Mouse (Mus musculus): Measurements from ENCODE around the gene C130032M10Rik. TPM values are rescaled to one million over a fixed set of nuclear protein-coding genes. Genes with fewer than 3 reads are reported as not detected.

The C130032M10Rik gene
- polyA plus RNA-seq (2014; fragmentation: Nextera tagmentation; extraction: Ambion mirVana), result not detected in 2 replicates

DNA sequence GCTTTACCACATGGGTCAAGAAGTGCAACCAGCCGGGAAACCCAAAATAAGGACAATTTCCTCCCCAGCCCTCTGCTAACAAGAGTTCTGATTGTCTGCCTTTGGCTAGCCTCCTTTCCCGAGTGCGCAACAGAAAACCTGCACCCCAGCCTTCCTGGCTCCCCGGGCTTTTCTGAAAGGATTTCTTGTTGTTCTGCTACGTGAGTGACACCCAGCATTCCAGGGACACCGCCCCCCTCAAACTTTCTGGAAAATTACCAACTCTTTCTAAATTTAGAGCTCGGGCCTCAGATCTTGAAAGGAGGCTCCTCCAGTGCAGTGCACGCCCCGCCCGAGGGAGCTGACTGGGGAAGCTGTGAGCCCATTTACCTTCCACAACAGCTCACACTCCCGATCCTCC, at the start of gene C130032M10Rik:
TSS of gene C130032M10Rik (plus strand) at position 334 of the 400 bp plus-strand sequence.
- Histone ChIP-seq H3K4me3 (replicated peaks; ENCODE audit: low read length) (no peak within 1 kb of the TSS), H3K4me2 (replicated peaks) (no peak within 1 kb of the TSS), H3K36me3 (replicated peaks; ENCODE audit: control insufficient read depth, insufficient read depth) (peaks cover 17% of the 10 kb centered on the region), H3K9ac (no peak within 1 kb of the TSS), H3K9me3 (ENCODE audit: control insufficient read depth, low read length) (peaks cover 32% of the 10 kb centered on the region), H3K27ac (no peak within 1 kb of the TSS), H3K27me3 (ENCODE audit: control insufficient read depth, insufficient read depth, low read length) (no peaks in the 10 kb centered on the region), H3K4me1 (replicated peaks; ENCODE audit: control insufficient read depth, insufficient read depth, low read length) (no peaks in the 10 kb centered on the region)
- no peak for ATAC-seq (ENCODE audit: low FRiP score)
- WGBS, result 83% methylated on average over 11 of the region's 11 CpGs
- no peak for DNase-seq (ENCODE audit: low spot score)

DNA sequence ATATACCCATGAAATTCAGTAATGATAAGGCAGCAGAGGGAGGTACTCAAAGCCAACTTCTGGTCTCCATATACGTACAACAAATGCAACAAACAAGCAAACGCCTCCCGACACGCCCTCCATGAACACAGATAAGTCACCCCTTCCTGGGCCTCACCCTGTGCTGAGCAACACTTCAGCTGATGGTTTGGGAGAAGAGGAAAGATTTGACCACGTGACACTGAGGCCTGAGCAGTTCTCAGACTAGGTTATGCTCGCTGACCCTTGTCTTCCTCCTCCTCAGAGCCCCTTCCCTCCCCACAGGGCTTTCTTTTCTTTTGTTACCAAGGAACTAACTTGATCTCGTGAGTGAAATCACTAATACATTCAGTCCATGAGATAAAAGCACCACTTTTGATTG, 48.6 kb upstream of the C130032M10Rik start:
- Histone ChIP-seq H3K27me3 (ENCODE audit: control insufficient read depth, insufficient read depth, low read length) (no peaks in the 10 kb centered on the region), H3K9me3 (ENCODE audit: control insufficient read depth, low read length) (no peaks in the 10 kb centered on the region), H3K9ac (no peak overlapping the region), H3K4me1 (replicated peaks; ENCODE audit: control insufficient read depth, insufficient read depth, low read length) (no peaks in the 10 kb centered on the region), H3K4me3 (replicated peaks; ENCODE audit: low read length) (no peak overlapping the region), H3K4me2 (replicated peaks) (no peak overlapping the region), H3K36me3 (replicated peaks; ENCODE audit: control insufficient read depth, insufficient read depth) (peaks cover 16% of the 10 kb centered on the region; the same call in 1 of the 2 replicates), H3K27ac (no peak overlapping the region)
- ATAC-seq (ENCODE audit: low FRiP score) (no peak), DNase-seq (ENCODE audit: low spot score) (no peak)
- WGBS, result 54% methylated on average over 7 of the region's 7 CpGs

- DNase-seq (ENCODE audit: low spot score), result no peak
- peaks cover 16% of the 10 kb centered on the region; the same call in 1 of the 2 replicates for H3K36me3 ChIP-seq (replicated peaks; ENCODE audit: control insufficient read depth, insufficient read depth)
- H3K9ac ChIP-seq, result no peak overlapping the region
- ATAC-seq (ENCODE audit: low FRiP score), result no peak
- H3K4me2 ChIP-seq (replicated peaks), result no peak overlapping the region
- no peaks in the 10 kb centered on the region for H3K9me3 ChIP-seq (ENCODE audit: control insufficient read depth, low read length)
- no peaks in the 10 kb centered on the region for H3K4me1 ChIP-seq (replicated peaks; ENCODE audit: control insufficient read depth, insufficient read depth, low read length)
- no peaks in the 10 kb centered on the region for H3K27me3 ChIP-seq (ENCODE audit: control insufficient read depth, insufficient read depth, low read length)
- no peak overlapping the region for H3K4me3 ChIP-seq (replicated peaks; ENCODE audit: low read length)
- no peak overlapping the region for H3K27ac ChIP-seq
- WGBS, result 88% methylated on average over 5 of the region's 5 CpGs
Observed at GRCm38 (mm10) chr9:114468217-114468616, 47.3 kb upstream of the C130032M10Rik start.

- H3K9me3 ChIP-seq (ENCODE audit: control insufficient read depth, low read length), result no peaks in the 10 kb centered on the region
- H3K4me3 ChIP-seq (replicated peaks; ENCODE audit: low read length), result no peak overlapping the region
- no peak for ATAC-seq (ENCODE audit: low FRiP score)
- peaks cover 16% of the 10 kb centered on the region; the same call in 1 of the 2 replicates for H3K36me3 ChIP-seq (replicated peaks; ENCODE audit: control insufficient read depth, insufficient read depth)
- WGBS, result 94% methylated on average over 4 of the region's 4 CpGs
- no peak overlapping the region for H3K4me2 ChIP-seq (replicated peaks)
- no peak overlapping the region for H3K27ac ChIP-seq
- no peak overlapping the region for H3K9ac ChIP-seq
- no peak for DNase-seq (ENCODE audit: low spot score)
- no peaks in the 10 kb centered on the region for H3K27me3 ChIP-seq (ENCODE audit: control insufficient read depth, insufficient read depth, low read length)
- no peaks in the 10 kb centered on the region for H3K4me1 ChIP-seq (replicated peaks; ENCODE audit: control insufficient read depth, insufficient read depth, low read length)
Observed at GRCm38 (mm10) chr9:114468701-114469100, 46.8 kb upstream of the C130032M10Rik start.

DNA sequence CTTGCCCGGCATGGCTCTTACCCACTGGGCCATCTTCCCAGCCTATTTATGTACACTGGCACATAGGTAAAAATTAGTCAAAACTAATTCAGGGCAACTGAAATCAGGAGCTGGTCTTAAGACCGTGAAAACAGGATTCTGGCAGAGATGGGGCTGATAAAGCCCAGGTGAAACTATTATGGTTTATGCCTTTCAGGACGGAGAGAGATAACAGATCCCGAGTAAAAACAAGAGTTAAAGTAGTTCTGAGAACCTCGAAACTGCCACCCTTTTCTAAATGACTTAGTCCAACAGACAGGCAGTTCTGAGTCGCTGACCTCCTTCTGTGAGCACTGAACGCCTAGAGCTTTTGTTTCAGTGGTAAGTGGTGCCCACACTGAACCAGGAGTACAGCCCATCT, 43.6 kb upstream of the C130032M10Rik start:
- Histone ChIP-seq H3K4me2 (replicated peaks) (no peak overlapping the region), H3K9ac (no peak overlapping the region), H3K36me3 (replicated peaks; ENCODE audit: control insufficient read depth, insufficient read depth) (0 out of 2 replicates have a peak, but pooled peaks cover 4% of the 10 kb centered on the region), H3K4me1 (replicated peaks; ENCODE audit: control insufficient read depth, insufficient read depth, low read length) (no peaks in the 10 kb centered on the region), H3K27ac (no peak overlapping the region), H3K27me3 (ENCODE audit: control insufficient read depth, insufficient read depth, low read length) (no peaks in the 10 kb centered on the region), H3K4me3 (replicated peaks; ENCODE audit: low read length) (no peak overlapping the region), H3K9me3 (ENCODE audit: control insufficient read depth, low read length) (no peaks in the 10 kb centered on the region)
- 82% methylated on average over 7 of the region's 7 CpGs for WGBS
- ATAC-seq (ENCODE audit: low FRiP score) (no peak), DNase-seq (ENCODE audit: low spot score) (no peak)

DNA sequence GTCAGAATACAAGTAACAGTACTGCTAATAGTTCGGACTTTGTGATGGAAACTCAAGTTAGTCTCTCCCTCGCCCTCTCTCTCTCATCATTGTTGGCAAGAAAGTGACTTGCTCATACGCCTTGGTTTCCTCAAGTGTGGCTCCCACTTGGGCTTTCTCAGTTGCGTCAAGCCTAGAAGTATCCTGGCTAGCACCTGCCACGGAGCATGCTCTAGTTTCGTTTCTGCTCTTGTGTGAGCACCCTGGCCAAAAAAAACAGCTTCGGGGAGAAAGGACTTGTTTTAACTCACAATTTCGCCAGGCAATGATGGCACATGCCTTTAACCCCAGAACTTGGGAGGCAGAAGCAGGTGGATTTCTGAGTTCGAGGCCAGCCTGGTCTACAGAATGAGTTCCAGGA, 38.5 kb upstream of the C130032M10Rik start:
- Histone ChIP-seq H3K4me1 (replicated peaks; ENCODE audit: control insufficient read depth, insufficient read depth, low read length) (no peaks in the 10 kb centered on the region), H3K4me3 (replicated peaks; ENCODE audit: low read length) (no peak overlapping the region), H3K4me2 (replicated peaks) (no peak overlapping the region), H3K36me3 (replicated peaks; ENCODE audit: control insufficient read depth, insufficient read depth) (0 out of 2 replicates have a peak, but pooled peaks cover 4% of the 10 kb centered on the region), H3K27ac (no peak overlapping the region), H3K9me3 (ENCODE audit: control insufficient read depth, low read length) (no peaks in the 10 kb centered on the region), H3K9ac (no peak overlapping the region), H3K27me3 (ENCODE audit: control insufficient read depth, insufficient read depth, low read length) (no peaks in the 10 kb centered on the region)
- ATAC-seq (ENCODE audit: low FRiP score) (no peak), DNase-seq (ENCODE audit: low spot score) (no peak)
- WGBS, result 91% methylated on average over 9 of the region's 9 CpGs

DNA sequence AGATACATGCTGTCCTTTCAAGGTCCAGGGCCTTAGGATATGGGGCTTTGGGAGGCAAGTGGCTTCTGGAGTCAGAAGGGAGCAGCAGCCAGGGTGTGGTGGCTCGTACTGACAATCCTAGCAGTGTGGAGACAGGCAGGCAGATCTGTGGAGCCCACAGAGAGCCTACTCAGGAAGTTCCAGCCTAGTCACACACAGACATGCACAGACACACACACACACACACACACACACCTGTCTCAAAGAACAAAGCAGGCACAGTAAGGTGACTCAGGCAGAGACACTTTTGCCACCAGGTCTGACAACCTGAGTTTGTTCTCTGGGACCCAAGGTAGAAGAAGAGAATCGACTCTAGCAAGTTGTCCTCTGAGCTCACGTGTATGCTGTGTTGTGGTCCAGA, 34.6 kb upstream of the C130032M10Rik start:
- WGBS, result 92% methylated on average over 3 of the region's 3 CpGs
- H3K4me1 ChIP-seq (replicated peaks; ENCODE audit: control insufficient read depth, insufficient read depth, low read length), result no peaks in the 10 kb centered on the region
- H3K9ac ChIP-seq, result no peak overlapping the region
- ATAC-seq (ENCODE audit: low FRiP score) (no peak), DNase-seq (ENCODE audit: low spot score) (no peak)
- H3K27me3 ChIP-seq (ENCODE audit: control insufficient read depth, insufficient read depth, low read length), result no peaks in the 10 kb centered on the region
- no peak overlapping the region for H3K4me2 ChIP-seq (replicated peaks)
- no peak overlapping the region for H3K27ac ChIP-seq
- H3K4me3 ChIP-seq (replicated peaks; ENCODE audit: low read length), result no peak overlapping the region
- H3K36me3 ChIP-seq (replicated peaks; ENCODE audit: control insufficient read depth, insufficient read depth), result no peaks in the 10 kb centered on the region
- no peaks in the 10 kb centered on the region for H3K9me3 ChIP-seq (ENCODE audit: control insufficient read depth, low read length)

DNA sequence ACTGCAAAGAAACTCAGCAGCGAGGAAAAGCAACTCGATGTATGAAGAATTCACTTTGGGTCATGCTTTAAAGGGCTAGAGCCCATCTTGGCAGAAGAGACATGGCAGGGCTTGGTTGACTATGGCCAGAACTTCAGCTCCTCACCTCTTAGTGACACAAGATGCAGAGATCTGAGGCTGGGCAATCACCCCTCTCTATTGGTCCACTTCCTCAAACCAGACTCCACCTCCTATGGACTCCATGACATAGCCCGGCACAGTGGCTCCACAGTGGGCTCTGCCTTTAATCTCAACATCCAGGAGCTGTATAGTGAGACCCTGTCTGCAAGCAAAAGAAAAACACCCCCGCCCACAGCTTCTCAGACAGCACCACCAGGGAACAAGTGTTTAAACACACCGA, 30.7 kb upstream of the C130032M10Rik start:
- DNase-seq (ENCODE audit: low spot score) (no peak), ATAC-seq (ENCODE audit: low FRiP score) (no peak)
- H3K9ac ChIP-seq, result no peak overlapping the region
- H3K9me3 ChIP-seq (ENCODE audit: control insufficient read depth, low read length), result no peaks in the 10 kb centered on the region
- H3K4me2 ChIP-seq (replicated peaks), result no peak overlapping the region
- H3K36me3 ChIP-seq (replicated peaks; ENCODE audit: control insufficient read depth, insufficient read depth), result no peaks in the 10 kb centered on the region
- H3K27ac ChIP-seq, result no peak overlapping the region
- H3K27me3 ChIP-seq (ENCODE audit: control insufficient read depth, insufficient read depth, low read length), result no peaks in the 10 kb centered on the region
- no peak overlapping the region for H3K4me3 ChIP-seq (replicated peaks; ENCODE audit: low read length)
- no peaks in the 10 kb centered on the region for H3K4me1 ChIP-seq (replicated peaks; ENCODE audit: control insufficient read depth, insufficient read depth, low read length)
- WGBS, result 85% methylated on average over 5 of the region's 5 CpGs

GRCm38 (mm10) chr9:114486808-114487207, 28.7 kb upstream of the C130032M10Rik start:
- no peak overlapping the region for H3K4me3 ChIP-seq (replicated peaks; ENCODE audit: low read length)
- no peak overlapping the region for H3K4me2 ChIP-seq (replicated peaks)
- H3K9ac ChIP-seq, result no peak overlapping the region
- no peaks in the 10 kb centered on the region for H3K9me3 ChIP-seq (ENCODE audit: control insufficient read depth, low read length)
- 88% methylated on average over 4 of the region's 4 CpGs for WGBS
- DNase-seq (ENCODE audit: low spot score) (no peak), ATAC-seq (ENCODE audit: low FRiP score) (no peak)
- H3K27me3 ChIP-seq (ENCODE audit: control insufficient read depth, insufficient read depth, low read length), result no peaks in the 10 kb centered on the region
- H3K4me1 ChIP-seq (replicated peaks; ENCODE audit: control insufficient read depth, insufficient read depth, low read length), result no peaks in the 10 kb centered on the region
- no peaks in the 10 kb centered on the region for H3K36me3 ChIP-seq (replicated peaks; ENCODE audit: control insufficient read depth, insufficient read depth)
- H3K27ac ChIP-seq, result no peak overlapping the region

Data from hindbrain, embryonic 14.5 days (tissue).